Mouse (Mus musculus): ENCODE data around the gene Taf1c.

Taf1c gene

GRCm38 (mm10) chr8:119572411-119572810 is 32.6 kb downstream of the Taf1c start:
- DNase-seq (ENCODE audit: low spot score), result no peak

DNA sequence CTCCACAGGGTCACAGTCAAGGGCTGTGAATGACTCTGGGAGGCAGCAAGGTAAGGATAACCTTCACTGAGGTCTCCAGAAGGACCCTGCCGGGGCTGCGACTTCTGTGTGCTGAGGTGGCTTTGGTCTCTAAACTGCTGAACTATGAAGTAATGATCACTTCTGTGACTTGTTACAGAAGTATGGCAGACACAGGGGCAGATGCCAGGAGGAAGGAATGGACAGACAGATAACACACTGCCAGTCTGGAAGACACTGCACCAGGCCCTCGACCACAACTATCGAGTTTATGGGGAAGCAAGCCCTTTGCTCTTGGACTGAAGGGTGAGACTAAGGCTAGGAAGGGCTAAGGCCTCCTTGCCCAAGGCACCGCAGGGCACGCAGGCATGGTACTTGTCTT is 33.9 kb downstream of the Taf1c start:
- DNase-seq (ENCODE audit: low spot score), result no peak

- DNase-seq (ENCODE audit: low spot score), result no peak
These were observed 35.1 kb downstream of the Taf1c start for GRCm38 (mm10) chr8:119569881-119570280.

DNA sequence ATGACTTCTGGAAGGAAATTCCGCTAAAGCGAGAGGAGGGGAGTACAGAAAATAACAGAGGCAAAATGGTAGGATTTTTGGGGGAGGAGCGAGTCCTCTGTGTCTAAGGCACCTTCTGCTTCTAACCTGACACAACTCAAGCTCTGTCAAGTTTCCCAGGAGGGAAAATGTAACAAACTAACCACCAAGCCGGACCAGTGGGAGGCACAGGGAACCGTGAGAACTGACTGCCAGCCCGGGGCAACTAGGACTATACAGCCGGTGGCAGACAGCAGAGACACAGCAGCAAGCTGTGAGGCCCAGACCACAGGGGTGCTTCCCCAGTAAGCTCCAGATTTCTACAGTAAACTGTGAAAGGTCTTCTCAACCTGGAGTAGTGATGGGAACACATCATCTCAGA is 36.1 kb downstream of the Taf1c start:
- DNase-seq (ENCODE audit: low spot score), result no peak

DNA sequence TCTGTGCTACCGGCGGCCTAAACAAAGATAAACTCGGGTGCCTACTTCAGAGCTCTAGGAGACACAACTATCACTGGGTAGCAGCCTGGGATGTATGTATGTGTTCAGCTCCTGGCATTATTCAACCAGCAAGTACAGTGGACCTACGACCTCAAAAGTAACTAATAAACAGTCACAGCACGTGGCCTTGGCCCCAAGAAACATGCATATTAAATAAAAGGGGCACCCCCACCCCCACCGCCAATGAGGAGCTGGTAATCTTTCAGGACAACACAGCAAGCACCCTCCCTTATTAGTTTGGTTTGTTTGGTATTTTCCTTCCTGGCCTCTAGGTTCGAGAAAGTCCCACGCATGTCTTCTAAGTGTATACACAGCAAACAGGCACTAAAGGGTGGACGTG is 36.8 kb downstream of the Taf1c start:
- no peak for DNase-seq (ENCODE audit: low spot score)

- DNase-seq (ENCODE audit: low spot score), result no peak
These were observed 38.7 kb downstream of the Taf1c start for GRCm38 (mm10) chr8:119566367-119566766.

GRCm38 (mm10) chr8:119563849-119564251 is 41.2 kb downstream of the Taf1c start:
- DNase-seq (ENCODE audit: low spot score), result no peak

GRCm38 (mm10) chr8:119559402-119559720 is 45.7 kb downstream of the Taf1c start:
- no peak for DNase-seq (ENCODE audit: low spot score)

- peak; percentile 97 for DNase-seq (ENCODE audit: low spot score)
These were observed 46.2 kb downstream of the Taf1c start, which contains the start of gene Mbtps1 for GRCm38 (mm10) chr8:119558603-119559401. TSS of gene Mbtps1 (minus strand) at chr8:119558735.

DNA sequence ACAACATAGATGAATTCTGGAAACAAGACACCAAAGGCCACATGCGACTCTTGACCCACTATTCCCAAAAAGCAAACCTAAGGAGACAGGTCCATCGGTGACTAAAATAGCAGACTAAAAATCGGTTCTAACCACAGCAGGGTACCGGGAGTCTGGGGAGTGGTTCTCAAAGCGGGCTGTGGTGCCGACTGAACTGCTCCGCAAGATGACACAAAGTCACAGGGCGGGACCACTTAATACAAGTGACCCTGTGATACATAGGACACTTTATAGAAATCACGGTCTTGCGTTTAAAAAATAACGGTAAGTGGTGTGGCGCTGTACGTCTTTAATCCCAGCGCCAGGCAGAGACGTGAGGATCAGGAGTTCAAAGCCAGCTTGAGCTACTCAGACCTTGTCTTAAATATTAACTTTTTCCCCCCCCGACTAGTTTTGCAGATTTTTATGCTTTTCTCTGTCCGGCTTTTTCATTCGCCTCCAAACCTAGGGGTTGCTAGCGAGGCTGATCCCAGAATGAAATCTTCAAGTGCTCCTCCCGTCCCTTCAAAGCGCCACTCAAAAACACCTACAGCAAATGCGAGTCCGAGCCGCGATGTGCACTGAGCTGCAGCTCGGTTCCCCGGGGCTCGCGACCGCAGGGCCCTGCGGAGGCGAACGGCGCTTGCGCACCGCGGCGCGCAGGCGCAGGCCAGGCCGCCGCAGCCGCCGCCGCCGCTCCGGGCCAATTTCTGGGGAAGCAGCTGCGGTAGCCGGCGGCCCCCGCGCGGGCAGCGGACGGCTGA is 47.0 kb downstream of the Taf1c start:
- no peak for DNase-seq (ENCODE audit: low spot score)

DNA sequence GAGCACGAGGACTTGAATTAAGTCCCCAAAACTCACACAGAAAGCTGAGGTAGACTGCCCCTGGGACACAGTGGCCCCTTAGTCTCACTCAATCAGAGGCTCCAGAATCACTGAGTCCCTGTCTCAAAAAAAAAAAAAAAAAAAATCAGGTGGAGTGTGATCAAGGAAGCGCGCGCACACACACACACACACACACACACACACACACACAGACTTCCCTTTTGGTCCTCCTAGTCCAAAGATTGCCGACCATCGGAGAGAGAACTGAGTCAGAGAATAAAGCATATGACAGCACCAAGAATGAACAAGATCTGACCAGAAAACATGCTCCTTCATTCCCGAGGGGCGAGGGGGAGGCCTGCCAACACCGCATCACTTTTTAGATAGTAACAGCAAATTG is 47.9 kb downstream of the Taf1c start:
- no peak for DNase-seq (ENCODE audit: low spot score)

- DNase-seq (ENCODE audit: low spot score), result no peak
These were observed 49.2 kb downstream of the Taf1c start for GRCm38 (mm10) chr8:119555861-119556260.

GRCm38 (mm10) chr8:119552967-119553366 is 52.1 kb downstream of the Taf1c start:
- DNase-seq (ENCODE audit: low spot score), result no peak

DNA sequence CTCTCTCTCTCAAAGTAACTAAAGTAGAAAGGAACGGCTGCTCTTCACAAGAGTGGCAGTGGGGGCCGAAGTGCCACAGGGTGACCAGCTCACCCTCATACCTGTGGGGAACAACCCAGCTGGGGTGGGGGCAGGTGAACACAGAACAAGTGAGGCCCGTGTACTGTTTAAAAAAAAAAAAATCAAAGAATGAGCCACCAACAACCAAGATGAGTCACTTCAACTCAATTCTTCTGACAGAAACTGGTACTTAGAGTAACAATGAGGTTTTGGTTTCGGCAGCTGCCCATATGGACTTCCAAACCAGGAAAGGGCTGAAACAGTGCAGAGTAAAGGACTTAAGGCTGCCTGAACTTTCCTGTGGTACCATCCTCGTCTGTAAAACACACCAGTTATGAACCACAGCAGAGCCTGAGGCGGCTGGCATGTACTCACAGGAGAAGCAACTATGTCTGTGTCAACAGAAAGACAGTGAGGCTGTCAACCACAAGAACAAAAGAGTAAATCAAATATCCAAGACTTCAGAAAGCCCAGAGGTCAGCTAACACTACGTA is 56.4 kb downstream of the Taf1c start:
- DNase-seq (ENCODE audit: low spot score), result no peak

Measured in layer of hippocampus, adult 11-12 months (tissue).